Mouse (Mus musculus): ENCODE results near the gene Cdkn2d. TPM values are rescaled to one million over a fixed set of nuclear protein-coding genes. Genes with fewer than 3 reads are reported as not detected.
"Not testable (repeated sequence)": the region's sequence is repeated elsewhere in the genome, so short reads cannot be mapped to it uniquely, and the experiment has no call there.

Gene Cdkn2d
- polyA plus RNA-seq, 1 experiment from 2014 or later, result 88.5 TPM

- H3K4me1 ChIP-seq (replicated peaks), result peaks cover 14% of the 10 kb centered on the region
- no peak for ATAC-seq (ENCODE audit: insufficient number of reproducible peaks, low FRiP score)
- 67% methylated on average over 7 of the region's 7 CpGs for WGBS
- peaks cover 6% of the 10 kb centered on the region; the same call in 1 of the 2 replicates for H3K9me3 ChIP-seq (replicated peaks)
- H3K4me2 ChIP-seq, result no peak overlapping the region
- no peak overlapping the region for H3K9ac ChIP-seq
- no peaks in the 10 kb centered on the region for H3K36me3 ChIP-seq
- H3K27me3 ChIP-seq (replicated peaks), result peaks cover 11% of the 10 kb centered on the region
- H3K4me3 ChIP-seq, result no peak overlapping the region
- H3K27ac ChIP-seq (ENCODE audit: poor library complexity, severe bottlenecking), result no peak overlapping the region
Measured at GRCm38 (mm10) chr9:21316696-21317095, 25.5 kb upstream of the Cdkn2d start.

- ATAC-seq (ENCODE audit: insufficient number of reproducible peaks, low FRiP score), result no peak
- 48% methylated on average over 5 of the region's 5 CpGs for WGBS
- Histone ChIP-seq H3K27me3 (replicated peaks) (peaks cover 21% of the 10 kb centered on the region), H3K9me3 (replicated peaks) (peaks cover 7% of the 10 kb centered on the region; the same call in 1 of the 2 replicates), H3K36me3 (no peaks in the 10 kb centered on the region), H3K4me1 (replicated peaks) (peaks cover 7% of the 10 kb centered on the region), H3K4me2 (no peak overlapping the region), H3K9ac (no peak overlapping the region), H3K27ac (ENCODE audit: poor library complexity, severe bottlenecking) (no peak overlapping the region), H3K4me3 (no peak overlapping the region)
Measured at GRCm38 (mm10) chr9:21315421-21315820, 24.2 kb upstream of the Cdkn2d start.

- Histone ChIP-seq H3K27ac (ENCODE audit: poor library complexity, severe bottlenecking) (no peak overlapping the region), H3K27me3 (replicated peaks) (peaks cover 21% of the 10 kb centered on the region)
- ATAC-seq (ENCODE audit: insufficient number of reproducible peaks, low FRiP score), result no peak
Measured at GRCm38 (mm10) chr9:21314367-21315140, 23.3 kb upstream of the Cdkn2d start.

GRCm38 (mm10) chr9:21313394-21313793, 22.2 kb upstream of the Cdkn2d start:
- Histone ChIP-seq H3K27me3 (replicated peaks) (peaks cover 21% of the 10 kb centered on the region), H3K36me3 (no peaks in the 10 kb centered on the region), H3K4me2 (no peak overlapping the region), H3K4me3 (no peak overlapping the region), H3K27ac (ENCODE audit: poor library complexity, severe bottlenecking) (no peak overlapping the region), H3K9me3 (replicated peaks) (peaks cover 7% of the 10 kb centered on the region; the same call in 1 of the 2 replicates), H3K4me1 (replicated peaks) (peaks cover 7% of the 10 kb centered on the region), H3K9ac (no peak overlapping the region)
- peak; percentile 85 for ATAC-seq (ENCODE audit: insufficient number of reproducible peaks, low FRiP score)
- WGBS, result 5% methylated on average over 11 of the region's 11 CpGs

More at GRCm38 (mm10) chr9:21314367-21315140, 23.3 kb upstream of the Cdkn2d start:
- H3K4me3 ChIP-seq, result no peak overlapping the region
- H3K9me3 ChIP-seq (replicated peaks), result peaks cover 7% of the 10 kb centered on the region; the same call in 1 of the 2 replicates
- H3K36me3 ChIP-seq, result no peaks in the 10 kb centered on the region
- peaks cover 7% of the 10 kb centered on the region for H3K4me1 ChIP-seq (replicated peaks)
- H3K4me2 ChIP-seq, result no peak overlapping the region
- WGBS, result 87% methylated on average over 9 of the region's 9 CpGs
- H3K9ac ChIP-seq, result no peak overlapping the region; the same call in 1 of the 2 replicates

DNA sequence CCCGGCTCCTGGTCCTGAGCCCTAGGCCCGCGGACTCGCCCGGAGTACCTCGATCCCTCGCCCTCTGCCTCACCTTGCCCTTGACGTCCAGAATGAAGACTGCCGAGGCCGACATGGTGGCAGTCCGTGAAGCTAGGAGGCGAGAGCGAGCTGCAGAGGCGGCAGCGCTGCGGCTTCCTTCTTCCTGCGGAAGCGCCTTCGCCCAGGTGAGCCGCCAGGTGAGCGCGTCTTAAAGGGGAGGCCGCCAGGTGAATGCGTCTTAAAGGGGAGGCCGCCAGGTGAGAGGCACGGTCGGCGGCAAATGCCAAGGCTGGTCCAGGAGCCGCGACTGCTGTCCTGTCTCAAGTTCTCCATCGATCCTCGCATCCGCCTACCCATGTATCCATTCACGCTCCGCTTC, 20.9 kb upstream of the Cdkn2d start, which contains the start of gene Ap1m2:
Gene Ap1m2 (minus strand): TSS at position 204 of the 400 bp plus-strand sequence.
- Histone ChIP-seq H3K9ac (0 out of 2 replicates have a peak within 1 kb of the TSS, but pooled peaks have one; percentile 22), H3K36me3 (no peaks in the 10 kb centered on the region), H3K4me1 (replicated peaks) (peaks cover 7% of the 10 kb centered on the region), H3K4me3 (peak within 1 kb of the TSS; percentile 11), H3K9me3 (replicated peaks) (peaks cover 7% of the 10 kb centered on the region; the same call in 1 of the 2 replicates), H3K27ac (ENCODE audit: poor library complexity, severe bottlenecking) (no peak within 1 kb of the TSS), H3K27me3 (replicated peaks) (peaks cover 21% of the 10 kb centered on the region), H3K4me2 (peak within 1 kb of the TSS; percentile 50)
- ATAC-seq (ENCODE audit: insufficient number of reproducible peaks, low FRiP score), result no peak
- 11% methylated on average over 31 of the region's 35 CpGs for WGBS

DNA sequence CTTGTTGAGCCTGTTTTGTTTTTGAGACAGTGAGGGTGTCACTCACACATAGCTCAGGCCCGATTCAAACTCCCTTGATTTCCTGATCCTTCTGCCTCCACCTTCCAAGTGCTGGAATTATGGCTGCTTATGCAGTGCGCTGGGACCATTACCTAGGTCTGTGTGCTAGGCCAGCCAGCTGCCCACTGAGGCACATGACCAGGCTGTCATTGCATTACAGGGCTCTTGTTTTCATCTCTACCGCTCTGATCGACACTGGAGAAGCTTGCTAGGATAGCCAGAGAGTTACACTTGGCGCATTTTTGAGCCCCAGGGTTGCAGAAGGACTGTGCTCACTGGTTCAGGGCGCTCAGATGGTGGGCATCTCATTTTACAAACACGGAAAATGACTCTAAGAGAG, 20.5 kb upstream of the Cdkn2d start:
- Histone ChIP-seq H3K4me1 (replicated peaks) (peaks cover 7% of the 10 kb centered on the region), H3K9me3 (replicated peaks) (peaks cover 7% of the 10 kb centered on the region; the same call in 1 of the 2 replicates), H3K36me3 (no peaks in the 10 kb centered on the region), H3K27ac (ENCODE audit: poor library complexity, severe bottlenecking) (no peak overlapping the region), H3K4me3 (no peak overlapping the region; the same call in 1 of the 2 replicates), H3K4me2 (0 out of 2 replicates have a peak overlapping the region, but pooled peaks have one; percentile 50), H3K9ac (0 out of 2 replicates have a peak overlapping the region, but pooled peaks have one; percentile 22), H3K27me3 (replicated peaks) (peaks cover 21% of the 10 kb centered on the region)
- WGBS, result 28% methylated on average over 7 of the region's 7 CpGs
- ATAC-seq (ENCODE audit: insufficient number of reproducible peaks, low FRiP score), result no peak

DNA sequence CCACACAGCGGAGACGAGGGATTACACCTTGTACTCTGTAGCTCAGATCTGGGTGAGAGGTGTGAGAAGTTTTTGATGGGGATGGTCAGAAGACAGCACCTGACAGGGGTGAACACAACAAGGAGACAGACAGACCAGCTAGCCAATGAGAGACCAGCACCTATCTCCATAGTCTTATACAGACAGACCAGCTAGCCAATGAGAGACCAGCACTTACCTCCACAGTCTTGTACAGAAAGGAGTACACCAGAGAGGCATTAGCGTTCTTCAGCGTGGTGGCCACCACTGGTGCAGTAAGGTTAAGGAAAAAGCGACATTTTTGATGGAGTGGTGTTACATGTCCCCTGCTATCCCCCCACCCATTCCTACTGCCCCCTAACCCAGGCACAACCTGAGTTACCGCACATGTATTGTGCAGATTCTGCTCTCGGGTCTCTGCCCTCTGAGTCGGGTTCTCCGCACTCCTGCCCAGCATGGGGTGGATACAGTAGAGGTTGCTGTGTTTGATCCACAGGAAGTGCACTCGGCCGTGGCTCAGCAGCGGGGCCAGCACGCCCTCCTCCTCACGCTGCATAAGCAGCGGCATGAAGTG, 18.0 kb upstream of the Cdkn2d start:
- H3K9ac ChIP-seq, result no peak overlapping the region
- H3K36me3 ChIP-seq, result no peaks in the 10 kb centered on the region
- peaks cover 7% of the 10 kb centered on the region; the same call in 1 of the 2 replicates for H3K9me3 ChIP-seq (replicated peaks)
- peaks cover 10% of the 10 kb centered on the region for H3K4me1 ChIP-seq (replicated peaks)
- H3K27me3 ChIP-seq (replicated peaks), result peaks cover 21% of the 10 kb centered on the region
- WGBS, result 61% methylated on average over 15 of the region's 15 CpGs
- H3K4me3 ChIP-seq, result no peak overlapping the region
- H3K27ac ChIP-seq (ENCODE audit: poor library complexity, severe bottlenecking), result no peak overlapping the region
- ATAC-seq (ENCODE audit: insufficient number of reproducible peaks, low FRiP score), result no peak
- no peak overlapping the region for H3K4me2 ChIP-seq

DNA sequence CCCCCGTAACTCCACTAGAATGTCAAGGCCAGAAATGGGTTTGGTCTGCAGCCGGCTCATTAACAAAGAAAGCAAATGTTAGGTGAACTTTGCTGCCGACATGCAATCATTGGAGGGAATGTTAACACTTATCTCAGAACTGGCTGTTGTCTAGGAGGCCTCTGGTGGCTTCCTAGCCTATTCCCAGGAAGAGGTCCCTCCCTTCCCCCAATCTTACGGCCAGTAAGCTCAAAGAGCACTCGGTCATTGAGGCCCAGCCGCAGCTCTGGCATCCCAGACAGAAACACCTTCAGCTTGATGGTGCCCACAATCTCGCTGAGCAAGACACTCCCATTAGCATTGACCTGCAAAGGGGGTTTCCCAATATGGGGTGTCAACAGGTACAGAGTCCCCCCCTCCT, 13.9 kb upstream of the Cdkn2d start:
- WGBS, result 60% methylated on average over 7 of the region's 7 CpGs
- no peak overlapping the region for H3K27ac ChIP-seq (ENCODE audit: poor library complexity, severe bottlenecking)

DNA sequence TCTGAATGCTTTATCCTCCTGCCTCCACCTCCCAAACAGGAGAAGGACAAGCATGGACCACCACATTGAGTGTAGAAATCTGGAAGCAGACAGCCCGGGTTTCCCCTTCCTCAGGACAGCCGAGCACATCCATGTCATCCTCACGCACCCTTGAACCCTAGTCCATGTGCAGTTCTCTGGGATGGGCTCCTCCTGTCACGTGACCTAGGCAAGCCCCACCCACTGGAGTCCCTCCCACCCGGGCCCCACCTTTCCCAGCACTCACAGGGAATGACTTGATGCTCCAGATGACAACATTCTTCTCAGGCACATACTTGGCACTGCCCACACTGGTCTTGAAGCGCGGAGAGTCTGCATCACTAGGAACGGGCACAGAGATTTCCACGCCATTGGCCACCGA, 7.8 kb upstream of the Cdkn2d start:
- no peaks in the 10 kb centered on the region for H3K36me3 ChIP-seq
- ATAC-seq (ENCODE audit: insufficient number of reproducible peaks, low FRiP score), result no peak
- H3K4me3 ChIP-seq, result no peak overlapping the region
- H3K27ac ChIP-seq (ENCODE audit: poor library complexity, severe bottlenecking), result no peak overlapping the region
- WGBS, result 79% methylated on average over 10 of the region's 10 CpGs
- no peaks in the 10 kb centered on the region for H3K4me1 ChIP-seq (replicated peaks)
- no peaks in the 10 kb centered on the region for H3K27me3 ChIP-seq (replicated peaks)
- no peak overlapping the region for H3K4me2 ChIP-seq
- H3K9ac ChIP-seq, result no peak overlapping the region
- H3K9me3 ChIP-seq (replicated peaks), result no peaks in the 10 kb centered on the region

More for the DNA sequence above, 13.9 kb upstream of the Cdkn2d start:
- H3K4me3 ChIP-seq, result no peak overlapping the region
- H3K27me3 ChIP-seq (replicated peaks), result no peaks in the 10 kb centered on the region
- H3K36me3 ChIP-seq, result no peaks in the 10 kb centered on the region
- no peak overlapping the region for H3K9ac ChIP-seq
- H3K4me1 ChIP-seq (replicated peaks), result peaks cover 3% of the 10 kb centered on the region; the same call in 1 of the 2 replicates
- no peak for ATAC-seq (ENCODE audit: insufficient number of reproducible peaks, low FRiP score)
- H3K9me3 ChIP-seq (replicated peaks), result no peaks in the 10 kb centered on the region
- H3K4me2 ChIP-seq, result no peak overlapping the region

DNA sequence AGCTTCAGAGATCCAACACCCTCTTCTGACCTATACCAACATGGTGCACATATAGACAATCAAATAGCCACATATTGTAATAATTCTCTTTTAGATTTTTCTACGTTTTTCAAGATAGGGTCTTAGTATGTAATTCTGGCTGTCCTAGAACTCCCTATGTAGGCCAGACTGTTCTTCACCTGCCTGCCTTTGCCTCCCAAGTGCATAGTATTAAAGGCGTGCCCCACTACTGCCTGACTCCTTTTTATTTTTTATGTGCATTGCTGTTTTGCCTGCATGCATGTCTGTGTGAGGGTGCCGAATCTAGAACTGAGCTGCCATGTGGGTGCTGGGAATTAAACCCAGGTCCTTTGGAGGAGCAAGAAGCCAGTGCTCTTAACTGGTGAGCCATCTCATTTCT, 1.1 kb upstream of the Cdkn2d start:
- no peak overlapping the region for H3K4me3 ChIP-seq
- peaks cover 7% of the 10 kb centered on the region; the same call in 1 of the 2 replicates for H3K36me3 ChIP-seq
- no peaks in the 10 kb centered on the region for H3K27me3 ChIP-seq (replicated peaks)
- ATAC-seq (ENCODE audit: insufficient number of reproducible peaks, low FRiP score), result no peak
- H3K9ac ChIP-seq, result no peak overlapping the region
- no peak overlapping the region for H3K27ac ChIP-seq (ENCODE audit: poor library complexity, severe bottlenecking)
- H3K4me1 ChIP-seq (replicated peaks), result peaks cover 18% of the 10 kb centered on the region
- 91% methylated on average over 3 of the region's 3 CpGs for WGBS
- no peaks in the 10 kb centered on the region for H3K9me3 ChIP-seq (replicated peaks)
- H3K4me2 ChIP-seq, result no peak overlapping the region

GRCm38 (mm10) chr9:21291868-21292267, 661 bp upstream of the Cdkn2d start:
- not testable (repeated sequence) for H3K27me3 ChIP-seq (replicated peaks); H3K9me3 ChIP-seq (replicated peaks); ATAC-seq (ENCODE audit: insufficient number of reproducible peaks, low FRiP score); H3K36me3 ChIP-seq
- Histone ChIP-seq H3K9ac (peak overlapping the region; percentile 62), H3K4me1 (replicated peaks) (peaks cover 22% of the 10 kb centered on the region), H3K27ac (ENCODE audit: poor library complexity, severe bottlenecking) (peak overlapping the region; percentile 85), H3K4me3 (peak overlapping the region; percentile 45), H3K4me2 (peak overlapping the region; percentile 65)
- 14% methylated on average over 7 of the region's 7 CpGs for WGBS
